Mouse (Mus musculus): ENCODE results near the gene Prss35.

Prss35 gene

GRCm38 (mm10) chr9:86742959-86743911, at the start of gene Prss35:
TSS of gene Prss35 (plus strand) at chr9:86743649.
- peak; percentile 73 for DNase-seq

GRCm38 (mm10) chr9:86693935-86694334, 49.5 kb upstream of the Prss35 start:
- no peak for DNase-seq

- no peak for DNase-seq
Measured at GRCm38 (mm10) chr9:86694644-86695043, 48.8 kb upstream of the Prss35 start.

GRCm38 (mm10) chr9:86695199-86695817, 48.1 kb upstream of the Prss35 start:
- DNase-seq: peak; percentile 53

- DNase-seq: peak; percentile 83
Measured at GRCm38 (mm10) chr9:86695818-86696261, 47.6 kb upstream of the Prss35 start, which contains the start of gene Me1. TSS of gene Me1 (minus strand) at chr9:86695953.

- DNase-seq: no peak
Measured at GRCm38 (mm10) chr9:86701264-86701663, 42.2 kb upstream of the Prss35 start.

GRCm38 (mm10) chr9:86701844-86702243, 41.6 kb upstream of the Prss35 start:
- DNase-seq: no peak

GRCm38 (mm10) chr9:86707431-86707830, 36.0 kb upstream of the Prss35 start:
- DNase-seq: no peak

GRCm38 (mm10) chr9:86708921-86709320, 34.5 kb upstream of the Prss35 start:
- DNase-seq: no peak

- DNase-seq: no peak
Measured at GRCm38 (mm10) chr9:86710091-86710634, 33.3 kb upstream of the Prss35 start.

- no peak for DNase-seq
Measured at GRCm38 (mm10) chr9:86712648-86713047, 30.8 kb upstream of the Prss35 start.

- DNase-seq: no peak
Measured at GRCm38 (mm10) chr9:86714089-86714488, 29.4 kb upstream of the Prss35 start.

GRCm38 (mm10) chr9:86716540-86716939, 26.9 kb upstream of the Prss35 start:
- DNase-seq: no peak

GRCm38 (mm10) chr9:86717119-86717518, 26.3 kb upstream of the Prss35 start:
- DNase-seq: no peak

- no peak for DNase-seq
Measured at GRCm38 (mm10) chr9:86720227-86720626, 23.2 kb upstream of the Prss35 start.

GRCm38 (mm10) chr9:86720794-86721193, 22.7 kb upstream of the Prss35 start:
- DNase-seq: no peak

- no peak for DNase-seq
Measured at GRCm38 (mm10) chr9:86725066-86725465, 18.4 kb upstream of the Prss35 start.

GRCm38 (mm10) chr9:86725604-86726380, 17.7 kb upstream of the Prss35 start:
- DNase-seq: no peak

GRCm38 (mm10) chr9:86726381-86726720, 17.1 kb upstream of the Prss35 start:
- no peak for DNase-seq

GRCm38 (mm10) chr9:86728214-86728814, 15.1 kb upstream of the Prss35 start:
- no peak for DNase-seq

- no peak for DNase-seq
Measured at GRCm38 (mm10) chr9:86729084-86729483, 14.4 kb upstream of the Prss35 start.

- no peak for DNase-seq
Measured at GRCm38 (mm10) chr9:86729811-86730210, 13.6 kb upstream of the Prss35 start.

- no peak for DNase-seq
Measured at GRCm38 (mm10) chr9:86734357-86734756, 9.1 kb upstream of the Prss35 start.

All from embryo, embryonic 11 days (tissue).